Mouse (Mus musculus) forebrain, postnatal 0 days (tissue): ENCODE data around the gene Lrrc47. TPM values are rescaled to one million over a fixed set of nuclear protein-coding genes. Genes with fewer than 3 reads are reported as not detected.

Experiments used
- ATAC-seq: fragments of 200-750 bp; cut with Nextera tagmentation; 2 replicates; pipeline ENCODE4 v1.8.0; 2017; ENCODE audit warnings: mild to moderate bottlenecking, moderate library complexity
- DNase-seq: peaks from one replicate; pipeline ENCODE4 v3.0.0-alpha.2; 2015
- H3K27ac ChIP-seq: fragments of 300-500 bp; sonication (generic); 2 replicates; pipeline ENCODE4 v1.5.1; 2014; ENCODE audit warnings: low read depth, mild to moderate bottlenecking, antibody characterized with exemption, low read length, moderate library complexity, mixed read lengths
- H3K27me3 ChIP-seq: fragments of 300-500 bp; sonication (generic); 2 replicates; pipeline ENCODE4 v1.6.1; 2014; ENCODE audit warnings: mild to moderate bottlenecking, low read length, mixed read lengths; ENCODE audit not compliant: insufficient read depth
- H3K36me3 ChIP-seq: fragments of 300-500 bp; sonication (generic); 2 replicates; pipeline ENCODE4 v1.6.1; 2014; ENCODE audit warnings: mild to moderate bottlenecking, moderate library complexity; ENCODE audit not compliant: insufficient read depth
- H3K4me1 ChIP-seq: fragments of 300-500 bp; sonication (generic); 2 replicates; pipeline ENCODE4 v1.6.1; 2014; ENCODE audit warnings: antibody characterized with exemption; ENCODE audit not compliant: insufficient read depth
- H3K4me2 ChIP-seq: fragments of 300-500 bp; sonication (generic); 2 replicates; pipeline ENCODE4 v1.6.1; 2014; ENCODE audit warnings: low read depth, mild to moderate bottlenecking, moderate library complexity
- H3K4me3 ChIP-seq: fragments of 300-500 bp; sonication (generic); 2 replicates; pipeline ENCODE4 v1.5.1; 2014; ENCODE audit warnings: low read depth, low read length, mixed read lengths
- H3K9ac ChIP-seq: fragments of 300-500 bp; sonication (generic); 2 replicates; pipeline ENCODE4 v1.6.1; 2014; ENCODE audit warnings: mild to moderate bottlenecking
- H3K9me3 ChIP-seq: fragments of 300-500 bp; sonication (generic); 2 replicates; pipeline ENCODE4 v1.6.1; 2016; ENCODE audit warnings: low read length
- CTCF ChIP-seq: sonication (generic); IDR thresholded peaks from 2 replicates; pipeline ENCODE4 v1.5.1; 2016; ENCODE audit warnings: antibody characterized with exemption, control low read depth, low read depth
- WGBS: fragments of 180-500 bp; shearing (Covaris S2); extraction: QIAGEN DNeasy Blood & Tissue Kit; methylation state at CpG from one replicate; pipeline ENCODE4 v1.1.7; 2014; 5-methylcytosine and 5-hydroxymethylcytosine counted together
- polyA plus RNA-seq: library from polyadenylated mRNA; unstranded; fragments of >200 nt; fragmentation: Nextera tagmentation; extraction: Ambion mirVana; gene quantifications from 2 replicates; pipeline ENCODE4 v1.2.1, GENCODE M21; 2015
- total RNA-seq: library from RNA; depleted of rRNA; stranded (reverse); fragments of >200 nt; gene quantifications from 2 replicates; pipeline ENCODE4 v1.2.3, GENCODE M21; 2014

The Lrrc47 gene
- total and polyA plus RNA-seq, 2 experiments from 2014 or later: 20.5 to 27.4 TPM

DNA sequence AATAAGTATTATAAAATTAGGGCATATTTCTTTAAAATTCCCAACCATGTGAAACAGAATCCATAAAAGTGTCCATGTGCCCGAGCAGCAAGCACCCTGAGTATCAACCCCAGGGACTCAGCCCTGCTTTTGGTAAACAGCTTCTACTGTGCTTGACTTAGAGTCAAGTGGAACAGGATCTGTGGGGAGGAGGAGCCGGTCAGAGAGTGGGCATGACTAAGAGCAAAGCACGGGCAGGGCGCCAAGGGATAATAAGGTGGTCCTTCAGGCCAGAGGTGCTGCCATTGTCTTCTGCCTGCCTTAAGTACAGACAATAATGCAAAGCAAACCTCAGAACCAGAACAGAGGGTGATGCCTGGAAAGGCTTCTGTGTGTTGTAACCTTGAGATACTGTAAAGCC is 3.8 kb upstream of the Lrrc47 start:
- Histone ChIP-seq H3K9me3 (no peaks in the 10 kb centered on the region), H3K27me3 (no peaks in the 10 kb centered on the region), H3K4me2 (no peak overlapping the region), H3K4me3 (no peak overlapping the region), H3K36me3 (peaks cover 43% of the 10 kb centered on the region), H3K9ac (no peak overlapping the region), H3K4me1 (0 out of 2 replicates have a peak, but pooled peaks cover 3% of the 10 kb centered on the region), H3K27ac (no peak overlapping the region)
- WGBS: 74% methylated on average over 4 of the region's 4 CpGs
- no peak for TF ChIP-seq CTCF
- DNase-seq: no peak
- ATAC-seq: no peak

DNA sequence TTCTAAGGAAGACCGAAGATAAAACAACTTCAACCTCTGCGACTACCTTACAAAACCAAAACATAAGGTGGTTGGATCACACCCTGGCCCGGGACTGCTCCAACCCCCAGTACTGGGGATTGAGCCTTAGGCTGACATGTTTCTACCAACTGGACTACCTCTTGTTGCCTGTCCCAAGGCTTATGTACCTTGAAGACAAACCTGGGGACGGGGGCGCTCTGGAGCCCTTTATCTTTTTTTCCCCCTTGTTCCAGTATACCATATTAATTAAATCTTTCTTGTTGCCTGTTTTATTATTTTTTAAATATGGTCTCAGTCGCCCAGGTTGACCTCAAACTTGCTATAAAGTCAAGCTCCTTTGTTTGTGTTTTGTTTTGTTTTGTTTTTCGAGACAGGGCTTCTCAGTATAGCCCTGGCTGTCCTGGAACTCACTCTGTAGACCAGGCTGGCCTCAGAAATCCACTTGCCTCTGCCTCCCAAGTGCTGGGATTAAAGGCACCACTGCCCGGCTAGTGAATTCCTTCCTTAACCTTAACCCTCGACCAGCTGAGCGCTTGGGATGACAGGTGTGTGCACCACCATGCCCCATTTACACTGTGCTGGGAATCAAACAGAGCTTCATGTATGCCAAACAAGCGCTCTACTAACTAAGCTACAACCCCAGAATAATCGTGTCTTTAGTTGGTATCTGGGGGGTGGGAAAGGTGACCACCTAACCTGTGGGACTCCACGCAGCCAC is 455 bp upstream of the Lrrc47 start:
- H3K9ac ChIP-seq: peak overlapping the region; percentile 85
- no peak for DNase-seq
- peaks cover 12% of the 10 kb centered on the region for H3K4me1 ChIP-seq
- H3K9me3 ChIP-seq: no peaks in the 10 kb centered on the region
- peak; percentile 58 for ATAC-seq
- no peak for TF ChIP-seq CTCF
- H3K27ac ChIP-seq: peak overlapping the region; percentile 64
- peaks cover 27% of the 10 kb centered on the region for H3K36me3 ChIP-seq
- WGBS: 30% methylated on average over 13 of the region's 13 CpGs
- H3K4me2 ChIP-seq: peak overlapping the region; percentile 93
- peak overlapping the region; percentile 93 for H3K4me3 ChIP-seq
- no peaks in the 10 kb centered on the region for H3K27me3 ChIP-seq

DNA sequence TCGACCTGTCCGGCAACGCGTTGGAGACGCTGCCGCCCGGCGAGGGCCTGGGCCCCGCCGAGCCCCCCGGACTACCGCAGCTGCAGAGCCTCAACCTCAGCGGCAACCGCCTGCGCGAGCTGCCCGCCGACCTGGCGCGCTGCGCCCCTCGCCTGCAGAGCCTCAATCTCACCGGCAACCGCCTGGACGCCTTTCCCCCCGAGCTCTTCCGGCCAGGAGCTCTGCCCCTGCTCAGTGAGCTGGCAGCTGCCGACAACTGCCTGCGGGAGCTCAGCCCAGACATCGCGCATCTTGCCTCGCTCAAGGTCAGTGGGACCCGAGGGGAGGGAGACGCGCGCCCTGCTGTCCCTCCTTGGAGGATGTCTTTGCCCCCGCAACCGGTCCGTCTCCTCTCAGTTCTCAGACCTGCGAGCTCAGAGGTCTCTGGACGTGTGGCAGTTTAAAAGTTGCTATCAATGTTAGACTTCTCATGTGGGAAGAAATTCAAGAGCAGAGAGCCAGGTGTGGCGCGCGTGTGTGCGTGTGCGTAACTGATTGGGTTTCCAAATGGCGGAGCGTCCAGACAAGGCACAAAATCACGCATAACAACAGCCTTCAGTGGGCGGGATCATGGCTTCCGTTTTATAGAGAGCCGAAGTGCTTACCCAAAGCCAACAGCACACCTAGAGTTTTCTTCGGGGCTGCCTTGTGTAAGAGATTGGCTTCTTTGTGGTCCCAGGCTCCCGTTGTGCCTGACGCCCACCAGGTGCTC is 776 bp downstream of the Lrrc47 start:
- peak; percentile 33 for DNase-seq
- no peaks in the 10 kb centered on the region for H3K9me3 ChIP-seq
- H3K36me3 ChIP-seq: peaks cover 24% of the 10 kb centered on the region
- no peaks in the 10 kb centered on the region for H3K27me3 ChIP-seq
- peak overlapping the region; percentile 64 for H3K27ac ChIP-seq
- peak overlapping the region; percentile 85 for H3K9ac ChIP-seq
- 2% methylated on average over 55 of the region's 55 CpGs for WGBS
- peak overlapping the region; percentile 93 for H3K4me3 ChIP-seq
- peak overlapping the region; percentile 93 for H3K4me2 ChIP-seq
- H3K4me1 ChIP-seq: peaks cover 12% of the 10 kb centered on the region
- no peak; the same call in 1 of the 2 replicates for ATAC-seq
- no peak for TF ChIP-seq CTCF

DNA sequence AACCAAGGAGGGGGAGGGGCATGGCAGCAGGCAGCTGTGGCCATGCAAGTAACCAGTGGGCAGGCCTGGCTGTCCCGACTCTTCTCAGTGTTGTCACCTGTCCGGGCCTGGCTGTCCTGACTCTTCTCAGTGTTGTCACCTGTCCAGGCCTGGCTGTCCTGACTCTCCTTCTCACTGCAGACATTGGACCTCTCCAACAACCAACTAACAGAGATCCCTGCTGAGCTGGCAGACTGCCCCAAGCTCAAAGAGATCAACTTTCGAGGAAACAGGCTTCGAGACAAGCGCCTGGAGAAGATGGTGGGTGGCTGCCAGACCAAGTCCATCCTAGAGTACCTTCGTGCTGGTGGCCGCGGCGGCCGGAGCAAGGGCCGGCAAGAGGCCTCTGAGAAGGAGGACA is 3.9 kb downstream of the Lrrc47 start:
- no peak for TF ChIP-seq CTCF
- ATAC-seq: no peak
- 91% methylated on average over 11 of the region's 11 CpGs for WGBS
- Histone ChIP-seq H3K27ac (no peak overlapping the region), H3K4me1 (peaks cover 12% of the 10 kb centered on the region), H3K9me3 (no peaks in the 10 kb centered on the region), H3K4me2 (no peak overlapping the region), H3K36me3 (peaks cover 51% of the 10 kb centered on the region), H3K27me3 (no peaks in the 10 kb centered on the region), H3K4me3 (no peak overlapping the region), H3K9ac (no peak overlapping the region)
- DNase-seq: no peak

DNA sequence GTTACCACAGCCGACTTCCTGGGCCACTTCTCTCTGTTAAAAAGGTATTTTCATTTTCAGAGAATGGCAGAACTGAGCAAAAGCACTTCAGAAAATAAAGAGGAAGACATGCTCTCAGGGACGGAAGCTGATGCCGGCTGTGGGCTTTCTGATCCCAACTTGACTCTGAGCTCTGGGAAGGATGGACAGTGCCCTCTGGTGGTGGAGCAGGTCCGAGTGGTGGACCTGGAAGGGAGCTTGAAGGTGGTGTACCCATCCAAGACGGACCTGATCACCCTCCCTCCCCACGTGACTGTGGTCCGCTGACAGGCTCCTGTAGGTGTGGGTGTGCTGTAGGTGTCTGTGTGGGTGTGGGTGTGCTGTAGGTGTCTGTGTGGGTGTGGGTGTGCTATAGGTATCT is 8.0 kb downstream of the Lrrc47 start:
- Histone ChIP-seq H3K4me1 (no peaks in the 10 kb centered on the region), H3K4me3 (no peak overlapping the region), H3K9me3 (no peaks in the 10 kb centered on the region), H3K36me3 (peaks cover 72% of the 10 kb centered on the region), H3K4me2 (no peak overlapping the region), H3K9ac (no peak overlapping the region), H3K27me3 (no peaks in the 10 kb centered on the region), H3K27ac (no peak overlapping the region)
- WGBS: 75% methylated on average over 7 of the region's 7 CpGs
- ATAC-seq (no peak), DNase-seq (no peak)
- peak; percentile 54 for TF ChIP-seq CTCF

DNA sequence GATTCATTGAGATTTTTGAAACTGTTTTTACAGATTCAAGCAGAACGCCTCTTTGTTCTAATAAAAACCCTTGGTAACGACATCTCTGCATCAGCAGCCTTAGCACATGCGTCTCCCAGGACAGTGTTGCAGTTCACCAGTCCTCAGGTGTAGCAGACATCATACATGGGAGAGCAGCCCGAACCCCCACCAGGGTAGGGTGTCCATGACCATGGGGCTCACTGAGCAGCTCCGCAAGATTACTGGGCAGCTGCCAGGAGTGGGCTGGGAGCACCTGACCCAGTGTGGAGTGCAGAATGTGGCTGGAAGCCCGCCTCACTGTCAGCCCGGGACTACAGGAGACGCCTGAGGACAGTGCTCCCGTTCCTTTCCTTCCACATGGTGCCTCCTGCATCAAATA is 9.9 kb downstream of the Lrrc47 start:
- TF ChIP-seq CTCF: no peak
- Histone ChIP-seq H3K4me2 (no peak overlapping the region), H3K4me3 (no peak overlapping the region), H3K27me3 (peaks cover 14% of the 10 kb centered on the region), H3K9me3 (no peaks in the 10 kb centered on the region), H3K4me1 (no peaks in the 10 kb centered on the region), H3K36me3 (peaks cover 58% of the 10 kb centered on the region), H3K27ac (no peak overlapping the region), H3K9ac (no peak overlapping the region)
- 86% methylated on average over 9 of the region's 9 CpGs for WGBS
- DNase-seq: no peak
- ATAC-seq: no peak

DNA sequence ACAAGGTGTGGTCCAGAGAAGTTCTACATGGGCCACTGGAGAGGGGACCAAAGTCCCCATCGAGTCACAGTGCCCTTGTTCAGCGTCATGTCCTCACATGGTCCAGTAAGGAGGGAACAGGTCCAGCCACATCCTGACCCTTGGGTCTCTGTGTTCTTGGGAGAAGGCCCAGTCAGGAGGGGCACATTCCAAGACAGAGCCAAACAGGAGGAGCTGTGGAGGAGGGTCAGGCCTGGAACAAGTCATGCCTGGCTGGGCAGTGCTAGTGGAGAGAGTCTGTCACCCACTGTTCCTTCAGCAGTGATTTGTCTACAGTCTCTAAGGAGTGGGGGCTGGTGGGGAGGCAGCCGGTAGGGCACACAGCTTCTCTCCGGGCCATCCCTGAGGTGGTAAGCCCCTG is 10.9 kb downstream of the Lrrc47 start:
- peaks cover 49% of the 10 kb centered on the region for H3K36me3 ChIP-seq
- no peak for DNase-seq

More for the DNA sequence above, 10.9 kb downstream of the Lrrc47 start:
- 82% methylated on average over 4 of the region's 4 CpGs for WGBS
- no peak overlapping the region for H3K4me3 ChIP-seq
- no peaks in the 10 kb centered on the region for H3K9me3 ChIP-seq
- peak; percentile 18; the same call in 1 of the 2 replicates for ATAC-seq
- H3K27me3 ChIP-seq: peaks cover 21% of the 10 kb centered on the region
- no peak overlapping the region for H3K27ac ChIP-seq
- no peak for TF ChIP-seq CTCF
- H3K4me1 ChIP-seq: no peaks in the 10 kb centered on the region
- H3K9ac ChIP-seq: no peak overlapping the region
- H3K4me2 ChIP-seq: no peak overlapping the region
